Mouse (Mus musculus): ENCODE data around the gene Otulin. TPM values are rescaled to one million over a fixed set of nuclear protein-coding genes. Genes with fewer than 3 reads are reported as not detected.

The Otulin gene
- polyA plus RNA-seq, 1 experiment, result 26.0 TPM

DNA sequence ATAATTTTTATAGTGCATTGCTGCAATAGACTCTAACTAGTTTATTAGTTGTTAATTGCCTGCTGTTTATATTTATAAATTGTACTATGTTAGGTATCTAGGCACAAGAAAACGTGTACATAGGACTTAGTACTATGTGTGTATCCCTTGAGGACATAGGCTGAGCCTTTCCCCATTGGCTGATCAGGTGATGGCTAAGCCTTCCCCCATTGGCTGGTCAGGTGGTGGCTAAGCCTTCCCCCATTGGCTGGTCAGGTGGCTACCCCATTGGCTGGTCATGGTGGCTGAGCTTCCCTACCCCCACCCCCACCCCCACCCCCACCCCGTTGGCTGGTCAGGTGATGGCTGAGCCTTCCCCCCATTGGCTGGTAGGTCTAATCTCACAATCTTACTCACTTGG, 50.6 kb downstream of the Otulin start:
- DNase-seq (ENCODE audit: low spot score), result no peak

DNA sequence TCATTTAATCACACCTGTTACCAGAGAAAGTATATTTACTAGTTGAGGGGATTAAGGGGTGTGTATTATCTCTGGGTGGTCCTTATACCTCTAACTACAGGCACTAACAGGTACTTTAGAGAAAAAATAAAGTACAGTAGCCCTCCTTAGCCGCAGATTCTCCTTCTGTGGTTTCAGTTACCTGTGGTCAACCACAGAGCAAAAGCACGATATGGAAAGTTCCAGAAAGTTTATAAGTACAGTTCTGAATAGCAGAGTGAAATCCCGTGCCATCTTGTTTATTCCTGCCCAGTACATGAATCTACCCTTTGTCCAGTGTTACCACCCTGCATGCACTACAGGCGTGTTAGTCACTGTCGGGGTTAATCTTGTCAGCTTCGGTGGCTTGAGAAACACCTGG, 51.6 kb downstream of the Otulin start:
- DNase-seq (ENCODE audit: low spot score), result no peak

DNA sequence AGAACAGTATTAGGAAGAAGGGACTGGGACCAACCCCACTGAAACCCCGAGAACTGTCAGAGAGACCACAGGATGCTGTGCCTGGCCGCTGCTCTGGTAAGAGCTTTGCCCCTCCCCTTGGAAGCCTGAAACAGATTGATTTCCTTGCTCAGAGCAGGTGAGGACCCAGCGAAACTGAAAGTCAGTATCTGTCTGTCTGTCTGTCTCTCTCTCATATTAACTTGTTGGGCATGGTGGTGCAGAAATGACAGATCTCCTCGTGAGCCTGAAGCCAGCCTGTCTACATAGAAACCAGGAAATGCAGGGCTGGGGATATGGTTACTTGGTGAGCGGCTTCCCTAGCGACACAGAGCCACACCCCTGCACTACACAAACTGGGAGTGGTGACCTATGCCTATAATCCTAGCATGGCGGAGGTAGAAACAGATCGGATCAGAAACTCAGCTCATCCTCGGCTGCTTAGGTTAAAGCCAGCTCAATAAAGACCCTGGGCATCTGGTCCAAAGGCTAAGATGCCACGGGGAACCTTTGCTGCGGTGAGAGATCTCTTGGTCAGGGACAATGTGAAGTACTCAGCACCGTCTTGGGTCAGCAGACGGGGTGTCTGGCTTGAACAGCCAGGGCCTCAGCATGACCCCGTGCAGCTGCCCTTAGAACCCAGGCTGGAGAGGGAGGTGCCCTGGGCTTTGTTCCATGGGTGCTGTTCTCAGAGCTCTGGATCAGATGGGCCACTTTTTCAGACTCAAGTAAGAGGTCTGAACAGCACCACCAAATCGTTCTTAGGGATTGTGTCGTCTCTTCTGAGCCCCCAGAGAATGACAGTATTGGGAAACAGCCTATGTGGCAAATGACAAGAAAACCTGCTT, 52.3 kb downstream of the Otulin start:
- DNase-seq (ENCODE audit: low spot score), result no peak

DNA sequence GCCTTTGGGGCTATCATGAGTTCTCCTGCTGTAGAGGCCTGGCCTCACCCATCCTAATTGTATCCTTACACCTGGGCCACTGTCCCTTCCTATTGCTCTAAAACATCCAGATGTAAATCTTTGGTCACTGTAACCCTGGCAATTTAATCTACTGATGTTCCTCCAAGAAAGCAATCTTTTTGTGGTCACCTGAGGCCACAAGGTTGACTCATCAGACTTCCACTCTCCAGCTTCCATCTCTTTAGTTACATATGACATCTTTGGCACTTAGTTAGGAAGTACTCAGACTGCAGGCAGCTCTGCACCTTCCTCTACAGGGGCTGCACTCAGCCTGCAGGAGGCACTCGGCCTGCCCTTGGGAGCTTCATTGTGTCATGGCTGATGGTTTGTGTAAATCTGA, 53.6 kb downstream of the Otulin start:
- DNase-seq (ENCODE audit: low spot score), result no peak

DNA sequence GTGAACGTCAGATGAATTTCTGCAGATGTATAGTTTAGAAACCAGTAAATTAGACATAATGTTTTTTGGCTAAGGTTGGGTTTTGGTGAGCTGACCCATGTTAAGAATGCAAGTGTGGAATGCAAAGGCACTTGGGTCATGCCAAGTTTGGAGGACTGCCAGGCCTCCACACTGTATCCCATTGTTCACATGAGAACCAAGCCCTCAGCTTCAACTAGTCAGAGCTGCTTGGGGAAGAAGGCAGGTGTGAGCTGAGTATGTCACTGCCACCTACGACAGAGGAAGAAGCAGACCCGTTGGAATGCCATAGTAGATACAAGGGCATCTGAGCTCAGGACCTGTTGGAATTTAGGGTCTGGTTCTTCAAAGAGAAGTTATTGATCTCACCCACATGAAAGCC, 54.6 kb downstream of the Otulin start:
- no peak for DNase-seq (ENCODE audit: low spot score)

DNA sequence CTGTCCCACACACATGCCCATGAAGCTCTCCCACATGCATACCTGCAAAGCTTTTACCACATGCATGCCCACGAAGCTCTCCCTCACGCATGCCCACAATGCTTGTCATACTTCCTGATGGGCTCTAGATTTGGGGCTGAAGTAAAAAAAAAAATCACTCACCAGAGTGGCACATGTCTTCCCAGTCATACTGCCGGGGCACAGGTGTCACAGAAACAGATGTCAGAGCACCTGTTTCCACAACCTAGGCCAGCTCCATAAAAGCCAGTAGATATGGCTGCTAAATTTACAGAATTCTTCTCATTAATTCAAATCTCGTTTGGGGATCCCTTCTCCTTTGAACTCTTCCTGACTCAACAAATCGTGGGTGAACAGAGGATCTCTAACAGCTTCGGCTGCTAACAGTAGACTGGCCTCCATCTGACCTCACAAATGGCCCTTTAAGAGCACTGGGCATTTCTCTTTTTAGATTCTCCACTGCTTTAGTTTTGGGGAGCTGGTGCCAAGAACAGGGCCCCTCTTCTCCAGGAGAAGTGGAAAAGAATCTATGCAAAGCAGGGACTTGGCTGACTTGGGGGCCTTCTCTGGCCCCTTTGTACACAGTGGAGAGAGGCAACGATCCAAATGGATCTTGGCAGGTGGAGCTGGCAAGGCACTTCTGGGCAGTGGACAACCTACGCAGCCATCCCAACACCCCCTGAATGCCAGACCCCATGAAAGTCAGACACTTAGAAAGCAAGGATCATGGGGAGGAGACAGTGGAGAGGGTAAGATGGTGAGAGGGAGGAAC, 55.3 kb downstream of the Otulin start:
- DNase-seq (ENCODE audit: low spot score), result no peak

DNA sequence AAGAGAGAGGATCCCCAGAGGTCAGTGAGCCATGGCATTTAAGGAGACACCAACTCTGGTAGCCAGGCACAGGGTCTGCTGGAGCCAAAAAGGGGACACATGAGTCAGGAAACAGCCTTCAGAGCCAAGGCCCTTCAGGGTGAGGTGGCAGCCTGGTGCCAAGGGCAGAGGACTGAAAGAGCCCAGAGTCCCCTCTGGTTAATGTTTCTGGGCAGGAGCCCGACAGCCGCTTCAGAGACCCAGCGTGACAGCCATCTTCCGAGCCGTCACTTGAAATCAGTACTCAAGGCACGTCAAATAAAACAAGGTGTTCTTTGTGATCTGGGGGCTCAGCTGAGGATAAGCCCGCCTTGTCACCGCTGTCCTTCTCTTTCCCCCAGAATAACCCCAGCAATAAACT, 59.3 kb downstream of the Otulin start:
- no peak for DNase-seq (ENCODE audit: low spot score)

DNA sequence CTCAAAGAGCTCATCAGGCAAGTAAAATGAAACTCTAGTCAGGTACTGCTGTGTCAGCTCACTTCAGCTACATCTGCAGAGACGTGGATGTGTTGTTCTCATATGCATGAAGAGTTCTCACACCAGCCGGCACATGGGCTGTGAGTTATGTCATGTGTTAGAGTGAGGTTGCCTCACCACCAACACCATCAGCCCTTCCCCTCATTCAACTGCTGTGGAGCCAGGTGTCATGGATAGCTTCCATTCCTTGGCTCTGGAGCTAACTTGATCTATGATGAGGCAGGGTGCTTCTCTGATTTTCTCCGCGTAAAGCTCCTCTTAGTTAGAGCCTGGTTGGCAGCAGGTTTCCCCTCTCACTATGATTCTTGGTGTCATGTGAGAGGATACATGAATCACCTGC, 60.1 kb downstream of the Otulin start:
- DNase-seq (ENCODE audit: low spot score), result no peak

DNA sequence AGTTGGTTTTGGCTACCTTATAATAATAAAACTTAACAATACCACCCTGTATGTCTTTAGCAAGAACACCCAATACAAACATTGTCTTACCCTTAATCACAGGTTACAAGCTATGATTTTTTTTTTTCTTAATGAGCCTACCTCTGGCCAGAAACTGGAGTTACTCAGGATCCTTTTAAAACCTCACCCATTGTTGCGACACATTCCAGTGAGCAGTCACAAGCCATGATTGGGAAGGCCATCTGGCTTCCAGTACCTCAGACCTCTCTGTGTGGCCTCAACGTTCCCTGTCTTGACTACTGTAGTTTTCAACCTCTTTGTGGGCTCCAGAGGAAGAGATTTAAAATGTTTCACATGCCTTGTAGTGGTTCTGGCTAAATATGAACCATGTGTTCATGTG, 60.6 kb downstream of the Otulin start:
- DNase-seq (ENCODE audit: low spot score), result no peak

DNA sequence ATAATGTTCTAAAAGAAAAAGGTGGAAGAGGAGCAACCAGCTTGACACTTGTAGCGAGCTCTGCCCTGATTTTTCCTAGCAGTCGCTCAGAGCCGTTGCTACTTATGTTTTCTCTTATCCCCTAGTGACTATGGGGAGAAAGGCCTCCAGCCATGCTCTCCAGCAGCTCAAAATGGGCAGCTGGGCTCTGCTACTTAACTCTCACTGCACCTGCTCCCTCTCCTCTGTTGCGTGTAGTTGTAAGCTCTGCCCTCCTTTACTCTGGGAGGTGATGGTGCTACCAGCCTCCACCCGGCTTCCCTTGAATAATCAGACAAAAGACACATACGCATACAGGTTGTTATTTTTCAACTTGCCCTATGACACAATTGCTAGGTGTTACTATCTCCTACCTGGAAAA, 62.1 kb downstream of the Otulin start:
- DNase-seq (ENCODE audit: low spot score), result no peak

DNA sequence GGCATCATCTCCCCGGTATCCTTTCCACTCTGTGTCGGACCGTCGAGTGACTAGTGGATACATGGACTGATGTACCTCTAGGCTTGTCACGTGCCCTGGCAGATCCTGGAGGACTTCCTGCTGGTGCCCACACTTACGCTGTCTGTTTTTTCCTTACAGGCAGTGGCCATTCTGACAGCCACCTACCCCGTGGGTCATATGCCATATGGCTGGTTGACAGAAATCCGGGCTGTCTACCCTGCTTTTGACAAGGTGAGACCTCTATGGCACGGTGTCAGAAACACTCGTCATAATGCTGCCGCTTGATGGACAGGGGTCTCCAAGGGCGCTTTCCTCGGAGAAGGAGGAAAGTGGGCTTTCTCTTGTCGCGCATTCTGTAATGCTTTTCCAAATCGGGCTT, 63.1 kb downstream of the Otulin start:
- no peak for DNase-seq (ENCODE audit: low spot score)

DNA sequence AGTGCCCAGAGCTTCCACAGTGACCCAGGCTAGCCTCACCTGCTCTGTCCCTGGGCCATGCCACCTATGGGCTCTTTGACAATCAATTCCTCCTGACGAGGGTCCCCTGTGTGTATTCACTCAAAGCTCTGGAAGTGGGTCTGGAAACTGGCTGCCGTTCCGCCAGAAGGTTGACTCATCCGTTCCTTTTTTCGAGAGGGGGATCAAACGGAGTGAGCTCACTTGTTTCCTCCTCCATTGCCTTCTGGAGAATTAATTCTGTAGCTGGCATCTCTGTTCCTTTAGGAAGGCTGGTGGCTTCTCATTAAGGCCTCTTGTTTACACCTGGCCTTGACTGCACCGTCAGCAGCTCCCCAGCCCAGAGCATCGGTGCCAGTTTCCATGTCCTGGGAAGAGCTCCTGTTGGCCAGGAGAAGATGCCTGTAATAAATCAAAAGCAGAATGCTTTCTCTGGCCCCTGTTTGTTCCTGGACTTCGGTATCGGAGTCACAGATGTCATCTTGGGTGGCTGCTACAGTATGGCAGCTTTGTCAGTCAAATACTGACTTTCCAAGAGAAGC, 64.8 kb downstream of the Otulin start:
- DNase-seq (ENCODE audit: low spot score), result no peak

DNA sequence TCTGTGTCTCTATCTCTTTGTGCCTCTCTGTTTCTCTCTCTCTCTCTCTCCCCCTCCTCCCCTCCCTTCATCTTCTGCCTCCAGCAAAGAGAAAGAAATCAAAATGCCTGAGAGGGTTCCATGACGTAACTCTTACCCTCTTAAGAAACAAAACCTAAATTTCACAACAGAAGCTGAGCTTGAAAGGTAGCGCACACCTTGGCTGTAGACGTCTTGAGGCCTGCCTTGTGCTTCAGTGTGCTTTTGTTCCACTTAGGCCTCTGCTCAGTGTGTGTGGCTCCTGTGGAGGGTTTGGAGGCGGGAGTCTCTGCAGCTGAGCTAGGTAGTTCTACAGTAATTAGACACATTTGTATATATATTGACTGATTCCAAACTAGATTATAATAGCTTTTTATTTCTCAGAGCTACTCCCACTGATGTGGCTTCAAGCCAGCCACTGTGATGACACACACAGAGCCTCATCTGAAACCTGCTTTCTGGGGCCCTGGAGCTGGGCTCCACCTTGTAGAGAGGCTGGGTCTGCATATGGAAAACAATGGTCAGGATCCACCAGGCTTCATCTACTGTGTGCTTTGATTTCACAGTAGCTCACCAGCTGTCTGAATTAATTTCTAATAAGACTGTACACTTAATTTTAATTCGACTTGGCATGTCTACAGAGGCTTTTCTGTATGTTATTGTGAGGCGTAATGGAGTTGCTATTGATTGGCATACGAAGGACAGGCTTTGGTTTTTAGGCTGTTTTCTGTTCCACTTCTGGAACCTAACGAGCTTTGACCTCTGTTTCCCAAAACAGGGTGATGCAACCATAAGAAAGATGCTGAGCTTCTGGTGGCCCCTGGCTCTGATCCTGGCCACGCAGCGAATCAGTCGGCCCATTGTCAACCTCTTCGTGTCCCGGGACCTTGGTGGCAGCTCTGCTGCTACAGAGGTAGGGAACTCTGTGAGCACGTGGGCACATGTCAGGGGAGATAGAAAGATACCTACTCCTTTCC, 66.1 kb downstream of the Otulin start:
- no peak for DNase-seq (ENCODE audit: low spot score)

DNA sequence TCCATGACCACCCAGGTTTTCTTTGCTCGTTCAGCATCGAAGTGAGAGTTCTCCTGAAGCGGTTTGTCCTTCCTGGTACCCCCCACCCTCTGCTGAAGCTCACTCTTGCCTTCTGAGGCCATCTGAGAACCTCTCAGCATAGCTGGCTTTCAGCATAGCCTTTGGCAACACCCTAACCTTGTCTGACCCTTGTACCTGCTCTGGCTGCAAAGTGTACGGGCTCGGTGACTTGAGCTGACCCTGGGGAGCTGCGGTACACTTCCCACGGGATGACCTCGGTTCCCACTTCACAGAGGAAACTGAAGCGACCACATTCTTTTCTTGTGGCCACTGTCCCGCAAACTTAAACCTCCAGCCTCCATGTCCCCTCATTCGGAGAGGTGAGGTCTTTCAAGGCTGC, 70.2 kb downstream of the Otulin start:
- DNase-seq (ENCODE audit: low spot score), result no peak

DNA sequence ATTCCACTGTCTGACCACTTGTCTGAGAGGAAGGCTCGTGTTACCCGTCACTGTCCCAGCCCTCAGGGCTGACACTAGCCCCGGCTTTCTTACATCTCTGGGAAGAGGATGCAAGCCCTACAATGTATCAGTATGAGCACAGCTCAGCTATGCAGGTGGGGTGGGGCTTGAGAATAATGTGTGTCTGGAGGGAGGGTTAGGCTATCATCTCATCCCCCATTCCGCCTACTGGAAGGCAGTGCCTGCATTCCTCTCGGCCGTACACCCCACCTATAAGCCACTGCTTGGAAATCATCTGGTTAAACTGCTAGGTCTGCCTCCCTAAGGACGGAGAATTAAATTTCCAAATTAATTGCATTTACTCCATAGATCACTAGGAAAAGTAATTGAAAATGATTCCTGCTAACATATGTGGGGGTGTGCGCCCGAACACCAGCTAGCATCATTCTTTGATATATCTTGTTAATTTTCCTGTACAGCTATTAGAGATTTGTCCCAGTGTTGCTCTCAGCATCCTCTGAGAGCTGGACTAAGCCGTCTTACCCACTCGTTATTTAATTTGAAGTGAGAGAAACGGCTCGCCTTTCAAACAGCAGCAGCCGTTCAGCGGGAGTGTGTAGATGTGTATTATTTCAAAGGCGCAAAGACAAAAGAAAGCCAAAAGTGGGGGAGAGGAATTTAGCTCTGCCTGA, 71.9 kb downstream of the Otulin start:
- DNase-seq (ENCODE audit: low spot score), result no peak

DNA sequence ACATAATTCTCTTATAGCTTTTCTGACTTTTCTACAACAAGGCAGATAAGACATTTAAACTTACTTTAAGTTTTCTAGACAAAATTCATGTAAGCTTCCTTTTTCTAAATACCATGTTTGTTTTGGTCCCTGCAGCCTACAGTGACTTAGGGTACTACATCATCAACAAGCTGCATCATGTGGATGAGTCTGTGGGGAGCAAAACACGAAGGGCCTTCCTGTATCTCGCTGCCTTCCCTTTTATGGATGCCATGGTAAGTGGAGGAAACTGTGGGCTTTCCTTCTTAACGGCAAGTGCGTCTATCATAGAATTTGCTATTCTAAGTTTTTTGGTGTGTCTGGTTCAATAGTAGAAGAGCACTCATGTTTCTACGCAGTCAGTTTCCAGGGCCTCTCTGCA, 76.9 kb downstream of the Otulin start:
- DNase-seq (ENCODE audit: low spot score), result no peak

DNA sequence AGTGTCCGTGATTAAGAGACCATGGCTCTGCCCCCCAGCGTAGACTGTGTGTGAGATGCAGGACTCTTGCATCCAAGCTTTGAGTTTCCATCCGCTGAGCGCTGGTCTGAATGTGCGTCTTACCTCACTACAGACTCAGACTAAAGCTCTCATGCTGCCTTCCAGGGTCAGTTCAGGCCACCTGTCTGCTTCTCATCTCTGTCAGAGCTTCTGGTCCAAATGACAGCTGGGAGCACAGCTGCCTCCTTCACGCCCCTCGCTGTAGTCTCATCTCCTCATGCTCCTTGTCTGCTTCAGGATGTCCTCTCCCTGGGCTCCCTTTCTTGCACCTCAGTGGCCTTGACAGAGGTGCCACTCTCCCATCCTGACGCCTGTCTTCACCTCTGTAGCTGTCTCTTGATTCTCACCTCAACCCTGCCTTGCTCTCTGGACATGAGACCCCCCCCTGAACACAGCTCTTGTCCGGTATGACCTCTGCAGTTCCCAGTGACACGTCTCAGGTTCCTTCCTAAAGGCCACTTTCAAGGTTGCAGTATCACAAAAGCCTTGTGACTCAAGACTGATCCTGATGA, 78.3 kb downstream of the Otulin start:
- no peak for DNase-seq (ENCODE audit: low spot score)

DNA sequence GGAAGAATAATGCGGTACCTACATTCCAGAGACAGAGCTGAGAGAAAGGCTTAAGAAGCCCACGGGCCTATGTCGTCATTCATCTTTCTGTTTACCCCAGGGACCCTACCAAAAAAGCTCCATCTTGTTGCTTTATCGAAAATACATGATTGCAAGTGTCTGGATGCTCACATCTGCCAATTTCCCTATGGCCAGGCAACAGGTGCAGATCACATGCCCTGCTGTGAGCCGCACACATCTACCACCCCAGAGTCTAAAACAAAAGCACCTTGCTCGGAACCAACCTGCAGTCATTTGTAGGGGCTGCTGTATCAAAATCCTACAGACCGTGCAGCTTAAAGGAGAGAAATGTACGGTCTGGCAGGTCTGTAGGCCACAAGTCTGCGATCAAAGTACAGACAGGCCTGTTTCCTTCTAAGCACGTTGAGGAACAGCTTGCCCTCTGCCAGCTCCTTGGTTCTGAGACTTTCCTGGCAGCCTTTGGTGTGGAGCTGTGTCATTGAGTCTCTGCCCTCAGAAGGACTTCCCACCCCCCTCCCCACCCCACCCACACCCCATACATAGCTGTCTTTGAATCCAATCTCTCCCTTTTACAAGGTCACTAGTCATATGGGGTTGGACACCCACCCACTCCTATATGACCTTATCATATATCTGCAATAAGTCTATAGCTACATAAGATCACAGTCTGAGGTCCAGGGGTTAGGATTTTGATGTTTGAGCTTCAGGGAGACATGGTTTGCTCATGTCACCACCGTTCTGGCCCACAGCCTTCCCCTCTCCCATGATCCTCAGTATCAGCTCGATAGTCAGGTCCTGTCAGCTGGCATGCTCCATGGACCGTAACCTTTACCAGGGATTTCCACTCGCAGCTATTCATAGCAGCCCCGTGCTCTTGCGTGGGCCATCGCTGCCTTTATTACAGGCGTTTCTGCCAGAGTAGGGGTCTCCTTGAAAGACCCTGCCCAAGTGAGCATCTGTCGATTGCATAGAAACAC, 79.1 kb downstream of the Otulin start:
- DNase-seq (ENCODE audit: low spot score), result no peak

DNA sequence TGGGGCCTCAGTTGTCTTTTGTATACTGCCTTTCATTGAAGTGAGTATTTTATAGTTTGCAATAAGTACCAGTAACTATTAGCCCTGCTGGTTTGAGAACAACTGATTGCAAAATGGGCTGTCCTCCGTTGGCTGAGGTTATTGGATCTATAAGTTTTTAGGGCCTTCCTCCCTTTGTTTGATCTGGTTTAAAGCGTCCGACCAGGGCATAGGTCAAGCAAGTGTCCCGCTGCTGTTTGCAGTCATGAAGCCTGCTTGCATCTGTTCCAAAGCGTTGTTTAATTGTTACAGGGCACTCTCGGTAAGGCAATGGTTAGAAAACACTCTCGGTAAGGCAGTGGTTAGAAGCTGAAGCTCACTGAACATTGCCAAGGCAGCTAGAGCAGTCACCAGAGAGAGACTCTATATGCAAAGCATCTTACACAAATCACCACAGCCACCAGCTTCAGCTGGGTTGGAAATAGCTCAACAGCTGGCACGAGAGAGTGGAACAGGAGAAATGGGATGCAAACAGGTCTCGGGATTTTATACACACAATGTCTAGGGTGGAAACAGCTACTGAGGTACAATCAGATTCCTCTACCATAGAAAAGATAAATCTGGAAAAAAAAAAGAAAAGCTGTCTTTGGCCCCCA, 80.0 kb downstream of the Otulin start:
- DNase-seq (ENCODE audit: low spot score), result no peak
